Mouse (Mus musculus) stomach, embryonic 16.5 days (tissue): Measurements from ENCODE around the gene Slc2a9. TPM values are rescaled to one million over a fixed set of nuclear protein-coding genes. Genes with fewer than 3 reads are reported as not detected.

ENCODE experiments used
- ATAC-seq: fragments of 200-750 bp; cut with Nextera tagmentation; 2 replicates; pipeline ENCODE4 v1.8.0; 2017; ENCODE audit warnings: moderate number of reproducible peaks, moderate TSS enrichment; ENCODE audit not compliant: insufficient read depth, low FRiP score
- H3K27ac ChIP-seq: fragments of 300-500 bp; sonication (generic); 2 replicates; pipeline ENCODE4 v1.5.1; 2014; ENCODE audit warnings: low read length
- H3K27me3 ChIP-seq: fragments of 300-500 bp; sonication (generic); 2 replicates; pipeline ENCODE4 v1.6.1; 2014; ENCODE audit warnings: low read length, control low read depth, mixed read lengths; ENCODE audit not compliant: control insufficient read depth, insufficient read depth
- H3K36me3 ChIP-seq: fragments of 300-500 bp; sonication (generic); 2 replicates; pipeline ENCODE4 v1.6.1; 2014; ENCODE audit warnings: low read length; ENCODE audit not compliant: control insufficient read depth, insufficient read depth
- H3K4me1 ChIP-seq: fragments of 300-500 bp; sonication (generic); 2 replicates; pipeline ENCODE4 v1.6.1; 2014; ENCODE audit warnings: low read length, control low read depth, mixed read lengths; ENCODE audit not compliant: control insufficient read depth, insufficient read depth
- H3K4me2 ChIP-seq: fragments of 300-500 bp; sonication (generic); 2 replicates; pipeline ENCODE4 v1.6.1; 2014; ENCODE audit warnings: low read depth, low read length, mixed read lengths
- H3K4me3 ChIP-seq: fragments of 300-500 bp; sonication (generic); replicated peaks from 2 replicates; pipeline ENCODE4 v1.5.1; 2014; ENCODE audit warnings: mild to moderate bottlenecking, low read length
- H3K9ac ChIP-seq: fragments of 300-500 bp; sonication (generic); 2 replicates; pipeline ENCODE4 v1.6.1; 2014; ENCODE audit warnings: low read length
- H3K9me3 ChIP-seq: fragments of 300-500 bp; sonication (generic); replicated peaks from 2 replicates; pipeline ENCODE4 v1.6.1; 2016; ENCODE audit warnings: low read length, control low read depth; ENCODE audit not compliant: control insufficient read depth
- whole genome bisulfite sequencing: fragments of 180-500 bp; shearing (Covaris S2); extraction: QIAGEN DNeasy Blood & Tissue Kit; methylation state at CpG from one replicate; pipeline ENCODE4 v1.1.7; 2014; 5-methylcytosine and 5-hydroxymethylcytosine counted together
- polyA plus RNA-seq: library from polyadenylated mRNA; unstranded; fragments of >200 nt; fragmentation: Nextera tagmentation; extraction: Ambion mirVana; gene quantifications from 2 replicates; pipeline ENCODE4 v1.2.1, GENCODE M21; 2015

Slc2a9 gene
- polyA plus RNA-seq, 1 experiment from 2014 or later: 1.4 TPM

DNA sequence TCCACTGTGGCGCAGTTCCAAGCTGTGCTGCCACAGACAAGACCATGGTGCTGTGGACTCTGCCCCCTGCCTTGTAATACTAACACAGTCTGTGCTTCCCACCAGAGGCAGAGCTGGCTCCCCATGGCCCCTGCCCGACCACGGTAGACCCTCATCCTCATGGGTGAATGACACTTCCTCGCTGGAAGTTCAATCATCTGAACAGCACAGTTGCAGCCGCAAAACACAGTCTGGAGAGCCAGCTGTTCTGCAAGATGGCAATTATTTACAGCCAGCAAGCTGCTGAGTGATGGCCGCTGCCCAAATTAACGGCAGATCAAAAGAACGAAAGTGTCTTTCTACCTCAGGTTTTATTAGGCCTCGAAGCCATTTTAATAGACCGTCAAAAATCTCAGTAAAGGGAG is 114.5 kb downstream of the Slc2a9 start:
- H3K9me3 ChIP-seq: no peaks in the 10 kb centered on the region
- H3K9ac ChIP-seq: no peak overlapping the region
- no peak overlapping the region for H3K4me2 ChIP-seq
- no peak overlapping the region for H3K27ac ChIP-seq
- no peaks in the 10 kb centered on the region for H3K36me3 ChIP-seq
- no peaks in the 10 kb centered on the region for H3K27me3 ChIP-seq
- ATAC-seq: no peak
- H3K4me1 ChIP-seq: no peaks in the 10 kb centered on the region
- H3K4me3 ChIP-seq: no peak overlapping the region
- 37% methylated on average over 10 of the region's 10 CpGs for WGBS

DNA sequence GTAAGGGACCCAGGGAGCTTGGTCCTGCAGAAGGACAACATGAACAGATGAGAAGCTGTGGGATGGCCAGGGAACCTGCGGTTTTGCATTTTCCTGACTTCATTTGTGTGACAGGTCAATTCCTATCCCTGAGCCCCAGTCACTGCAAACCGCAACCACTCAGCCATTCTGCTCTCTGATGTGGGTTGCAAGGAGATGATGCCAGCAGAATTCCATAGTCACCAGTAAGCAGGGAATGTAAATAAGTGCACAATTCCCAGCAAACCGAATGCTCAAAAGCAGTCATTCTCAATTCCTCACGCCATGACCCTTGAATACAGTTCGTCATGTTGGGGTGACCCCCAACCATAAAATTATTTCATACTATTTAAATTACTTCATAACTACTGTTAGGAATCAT is 123.0 kb downstream of the Slc2a9 start:
- Histone ChIP-seq H3K4me3 (no peak overlapping the region), H3K4me2 (no peak overlapping the region), H3K27ac (no peak overlapping the region), H3K36me3 (no peaks in the 10 kb centered on the region), H3K4me1 (no peaks in the 10 kb centered on the region), H3K27me3 (no peaks in the 10 kb centered on the region), H3K9me3 (no peaks in the 10 kb centered on the region), H3K9ac (no peak overlapping the region)
- no peak for ATAC-seq
- WGBS: 87% methylated on average over 5 of the region's 5 CpGs

DNA sequence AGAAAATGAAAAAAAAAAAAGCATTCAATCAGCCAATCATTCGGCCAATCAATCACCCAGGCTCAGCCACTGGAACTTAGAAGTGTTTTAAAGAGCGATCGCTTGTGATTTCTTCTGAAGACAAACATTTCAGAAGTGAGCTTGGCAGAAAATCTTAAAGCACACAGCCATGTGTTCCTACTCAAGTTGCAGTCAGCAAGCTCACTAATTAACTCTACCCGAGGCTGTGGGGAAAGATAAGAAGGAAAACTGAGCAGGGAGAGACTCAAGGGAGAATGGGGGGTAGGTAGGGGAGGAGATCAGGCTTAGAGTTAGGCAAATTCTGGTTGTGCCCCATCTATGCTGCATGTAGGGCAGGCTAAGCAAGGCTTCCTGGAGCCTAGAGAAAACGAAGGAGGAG is 130.6 kb downstream of the Slc2a9 start:
- Histone ChIP-seq H3K36me3 (no peaks in the 10 kb centered on the region), H3K4me3 (no peak overlapping the region), H3K4me2 (no peak overlapping the region), H3K9me3 (no peaks in the 10 kb centered on the region), H3K9ac (no peak overlapping the region), H3K4me1 (no peaks in the 10 kb centered on the region), H3K27ac (no peak overlapping the region), H3K27me3 (no peaks in the 10 kb centered on the region)
- 19% methylated on average over 5 of the region's 5 CpGs for WGBS
- ATAC-seq: no peak

DNA sequence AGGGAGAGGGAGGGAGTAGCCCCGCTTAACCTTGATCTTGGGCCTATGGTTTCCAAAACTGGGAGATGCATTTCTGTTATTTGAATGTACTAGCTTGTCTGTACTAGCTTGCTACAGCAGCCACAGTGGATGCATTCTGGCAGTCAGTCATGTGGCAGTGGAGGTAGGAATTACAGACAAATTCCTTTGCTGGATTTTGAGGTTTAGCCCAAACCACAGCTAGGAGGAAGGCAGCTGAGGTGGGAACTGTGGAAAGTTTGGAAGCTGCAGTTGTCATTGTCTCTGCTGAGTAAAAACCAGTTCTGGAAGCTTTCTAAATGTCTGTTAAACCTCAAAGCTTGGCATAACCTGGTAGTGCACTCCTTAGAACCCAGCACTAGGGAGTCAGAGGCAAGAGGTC is 131.6 kb downstream of the Slc2a9 start:
- Histone ChIP-seq H3K36me3 (no peaks in the 10 kb centered on the region), H3K27me3 (no peaks in the 10 kb centered on the region), H3K4me1 (peaks cover 7% of the 10 kb centered on the region; the same call in 1 of the 2 replicates), H3K9ac (no peak overlapping the region), H3K4me2 (no peak overlapping the region), H3K9me3 (no peaks in the 10 kb centered on the region), H3K27ac (no peak overlapping the region), H3K4me3 (no peak overlapping the region)
- no peak for ATAC-seq
- WGBS: 78% methylated on average over 1 of the region's 1 CpGs

DNA sequence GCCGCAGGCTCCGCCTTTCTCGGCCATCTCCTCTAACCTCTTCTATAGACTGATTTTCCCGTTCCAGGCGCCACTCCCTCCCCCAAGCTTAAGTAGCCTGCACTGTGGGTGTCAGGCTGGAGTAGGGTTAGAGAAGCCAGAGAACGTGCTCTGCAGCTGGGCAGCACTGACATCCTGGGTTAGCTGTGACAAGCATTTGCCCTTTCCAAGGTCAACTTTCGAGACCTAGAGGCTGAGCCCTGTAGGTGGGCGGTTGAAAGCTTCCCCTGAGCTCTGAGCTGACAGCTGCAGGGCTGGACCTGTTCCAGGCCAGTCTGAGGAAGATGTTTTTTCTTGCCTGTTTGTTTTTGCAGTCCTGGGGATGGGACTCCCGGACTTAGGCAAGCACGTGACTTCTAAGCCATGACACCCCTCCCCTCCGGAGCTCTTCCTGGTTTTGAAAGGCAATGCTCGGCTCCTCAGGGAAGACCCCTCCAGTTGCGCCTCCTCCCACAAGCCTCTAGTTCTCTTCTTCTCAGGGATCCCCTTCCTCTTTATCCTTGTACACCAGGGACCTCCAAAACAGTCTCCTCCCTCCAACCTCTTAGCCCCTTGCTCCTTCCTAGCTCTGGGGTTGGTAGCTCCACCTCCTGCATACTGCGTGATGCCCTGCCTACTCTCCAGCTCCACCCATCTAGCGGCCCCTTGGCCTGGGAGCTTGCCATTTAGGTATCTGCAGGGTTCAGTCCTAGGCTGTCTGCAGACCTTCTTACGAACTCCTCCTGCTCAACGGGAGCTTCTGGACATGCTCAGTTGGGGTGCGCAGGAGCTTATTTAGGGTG is 136.1 kb downstream of the Slc2a9 start:
- H3K9me3 ChIP-seq: no peaks in the 10 kb centered on the region
- peak overlapping the region; percentile 48; the same call in 1 of the 2 replicates for H3K27ac ChIP-seq
- H3K27me3 ChIP-seq: no peaks in the 10 kb centered on the region
- peak overlapping the region; percentile 37 for H3K4me3 ChIP-seq
- ATAC-seq: peak; percentile 79
- H3K4me2 ChIP-seq: peak overlapping the region; percentile 60
- no peaks in the 10 kb centered on the region for H3K36me3 ChIP-seq
- H3K9ac ChIP-seq: peak overlapping the region; percentile 29; the same call in 1 of the 2 replicates
- peaks cover 10% of the 10 kb centered on the region; the same call in 1 of the 2 replicates for H3K4me1 ChIP-seq
- WGBS: 10% methylated on average over 18 of the region's 18 CpGs

DNA sequence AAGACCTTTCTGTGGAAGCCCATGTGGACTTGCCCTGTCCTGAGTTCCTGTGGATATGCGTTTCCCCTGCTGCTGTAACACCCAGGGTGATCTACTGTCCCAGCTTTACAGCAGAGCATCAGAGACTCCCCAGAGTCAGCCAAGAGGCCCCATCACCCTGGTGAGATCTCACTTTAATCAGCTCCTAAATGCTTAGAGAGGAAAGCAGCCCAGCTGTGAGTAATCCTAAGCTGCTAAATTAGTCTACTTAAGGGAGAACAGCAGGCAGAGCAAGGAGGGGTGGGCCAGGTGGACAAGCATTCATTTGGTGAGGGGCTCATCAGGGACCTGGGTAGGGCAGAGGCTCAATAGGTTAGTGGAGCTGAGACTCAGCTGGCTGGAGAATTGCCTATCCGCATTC is 137.4 kb downstream of the Slc2a9 start:
- no peak for ATAC-seq
- Histone ChIP-seq H3K27ac (no peak overlapping the region), H3K4me2 (no peak overlapping the region), H3K4me1 (peaks cover 10% of the 10 kb centered on the region; the same call in 1 of the 2 replicates), H3K9me3 (no peaks in the 10 kb centered on the region), H3K4me3 (no peak overlapping the region), H3K27me3 (no peaks in the 10 kb centered on the region), H3K9ac (no peak overlapping the region), H3K36me3 (no peaks in the 10 kb centered on the region)
- WGBS: 57% methylated on average over 2 of the region's 2 CpGs

DNA sequence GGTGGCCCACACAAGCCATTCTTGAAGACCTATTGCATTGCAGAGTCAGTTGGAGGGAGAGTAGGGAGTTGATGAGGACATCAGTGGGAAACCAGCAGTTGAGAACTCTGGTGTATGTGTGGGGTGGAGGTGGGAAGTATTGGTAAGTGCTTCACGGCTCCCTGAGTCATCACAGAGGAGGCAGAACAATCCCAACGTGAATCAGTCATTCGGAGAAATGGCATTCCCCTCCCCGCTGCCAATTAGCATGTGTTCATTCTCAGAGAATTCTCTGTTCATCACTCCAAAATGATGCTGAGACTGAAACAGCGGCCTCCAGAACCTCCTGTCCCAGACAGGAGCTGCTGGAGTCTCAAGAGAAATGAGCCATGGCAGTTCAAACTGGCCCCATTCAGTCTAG is 138.5 kb downstream of the Slc2a9 start:
- ATAC-seq: no peak
- Histone ChIP-seq H3K4me1 (peaks cover 10% of the 10 kb centered on the region; the same call in 1 of the 2 replicates), H3K27ac (no peak overlapping the region), H3K36me3 (no peaks in the 10 kb centered on the region), H3K9ac (no peak overlapping the region), H3K9me3 (no peaks in the 10 kb centered on the region), H3K4me3 (no peak overlapping the region), H3K4me2 (no peak overlapping the region), H3K27me3 (no peaks in the 10 kb centered on the region)
- WGBS: 77% methylated on average over 5 of the region's 5 CpGs

DNA sequence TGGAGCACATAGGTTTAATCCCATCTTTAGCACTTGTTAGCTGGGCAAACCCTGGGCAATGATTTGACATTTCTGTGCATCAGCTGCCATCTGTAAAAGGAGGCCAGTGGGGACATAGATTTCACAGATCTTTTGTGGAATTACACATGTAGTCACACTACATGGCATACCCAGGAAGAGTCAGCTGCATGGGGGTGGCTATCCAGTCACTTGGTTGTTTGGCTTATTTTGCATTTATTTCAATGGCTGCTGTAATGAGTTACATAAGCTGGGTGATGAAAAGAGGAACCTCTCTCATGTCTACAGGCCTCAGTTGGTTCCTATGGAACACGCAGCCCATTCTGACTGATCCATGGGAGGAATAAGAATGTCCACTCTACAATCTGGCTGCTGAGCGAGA is 143.2 kb downstream of the Slc2a9 start:
- no peaks in the 10 kb centered on the region for H3K36me3 ChIP-seq
- H3K4me1 ChIP-seq: no peaks in the 10 kb centered on the region
- 85% methylated on average over 2 of the region's 2 CpGs for WGBS
- H3K4me2 ChIP-seq: no peak overlapping the region
- ATAC-seq: no peak
- no peak overlapping the region for H3K4me3 ChIP-seq
- H3K27ac ChIP-seq: no peak overlapping the region
- no peaks in the 10 kb centered on the region for H3K27me3 ChIP-seq
- no peaks in the 10 kb centered on the region for H3K9me3 ChIP-seq
- H3K9ac ChIP-seq: no peak overlapping the region

DNA sequence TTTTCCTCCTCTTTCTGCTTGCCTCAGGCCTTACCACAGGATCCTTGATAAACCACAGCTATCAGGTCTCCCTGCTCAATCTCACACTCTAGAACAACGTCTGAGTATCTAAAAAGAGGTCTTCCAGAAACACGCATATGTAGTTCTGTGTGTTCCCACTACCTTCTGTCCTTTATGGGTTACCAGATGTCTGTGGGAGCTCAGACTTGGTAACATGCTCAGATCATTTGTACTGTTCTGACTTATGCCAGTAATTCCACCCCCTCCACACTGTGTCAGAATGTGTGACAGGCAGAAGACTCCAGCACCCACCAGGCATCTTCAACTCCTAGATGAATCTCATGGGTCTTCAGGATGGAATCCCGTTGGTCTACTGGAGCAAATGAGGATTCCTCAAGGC is 146.0 kb downstream of the Slc2a9 start:
- no peak for ATAC-seq
- no peaks in the 10 kb centered on the region for H3K4me1 ChIP-seq
- 75% methylated on average over 3 of the region's 3 CpGs for WGBS

More for the DNA sequence above, 146.0 kb downstream of the Slc2a9 start:
- H3K9ac ChIP-seq: no peak overlapping the region
- H3K27ac ChIP-seq: no peak overlapping the region
- H3K4me3 ChIP-seq: no peak overlapping the region
- H3K9me3 ChIP-seq: no peaks in the 10 kb centered on the region
- H3K27me3 ChIP-seq: no peaks in the 10 kb centered on the region
- H3K4me2 ChIP-seq: no peak overlapping the region
- H3K36me3 ChIP-seq: no peaks in the 10 kb centered on the region
